Mouse (Mus musculus) brain, embryonic 14.5 days (tissue): Measurements from ENCODE around the gene Nudt19. TPM values are rescaled to one million over a fixed set of nuclear protein-coding genes. Genes with fewer than 3 reads are reported as not detected.
A peak's percentile ranks its signal among the peaks of the same experiment; 100 is the strongest.
"Not testable (repeated sequence)": the region's sequence is repeated elsewhere in the genome, so short reads cannot be mapped to it uniquely, and the experiment has no call there.

Experiments
- DNase-seq: peaks from one replicate; pipeline ENCODE4 v3.0.0-alpha.2; 2011; ENCODE audit warnings: low read depth
- CTCF ChIP-seq: fragments of 200-500 bp; IDR thresholded peaks from 2 replicates; pipeline ENCODE4 v1.5.1; 2012; ENCODE audit warnings: inconsistent platforms, mild to moderate bottlenecking, moderate library complexity, borderline replicate concordance; ENCODE audit not compliant: insufficient read depth, insufficient read length; ENCODE audit errors: extremely low read depth
- POLR2A ChIP-seq: fragments of 200-500 bp; IDR thresholded peaks from 2 replicates; pipeline ENCODE4 v1.6.1; 2012; ENCODE audit warnings: mild to moderate bottlenecking, inconsistent platforms, borderline replicate concordance; ENCODE audit not compliant: poor library complexity, insufficient read depth, insufficient read length, severe bottlenecking; ENCODE audit errors: extremely low read depth
- polyA plus RNA-seq: library from polyadenylated mRNA; depleted of rRNA; stranded (reverse); fragments of >200 nt; gene quantifications from 2 replicates; pipeline ENCODE4 v1.2.3, GENCODE M21; 2012

Gene Nudt19
- polyA plus RNA-seq, 1 experiment, result 46.1 TPM

- no peak for DNase-seq
- no peak for TF ChIP-seq CTCF
- no peak for TF ChIP-seq POLR2A
These were observed 3.7 kb upstream of the Nudt19 start for GRCm38 (mm10) chr7:35559838-35560237.

- TF ChIP-seq CTCF (no peak), POLR2A (no peak)
- DNase-seq, result no peak
These were observed 2.6 kb upstream of the Nudt19 start for GRCm38 (mm10) chr7:35558681-35559080.

GRCm38 (mm10) chr7:35557577-35557976, 1.5 kb upstream of the Nudt19 start:
- no peak for TF ChIP-seq CTCF
- TF ChIP-seq POLR2A, result no peak
- no peak for DNase-seq

GRCm38 (mm10) chr7:35556905-35557304, 801 bp upstream of the Nudt19 start:
- TF ChIP-seq CTCF (no peak), POLR2A (no peak)
- DNase-seq, result no peak

GRCm38 (mm10) chr7:35555224-35556204, 590 bp downstream of the Nudt19 start:
- peak; percentile 97 for DNase-seq
- peak; percentile 82 for TF ChIP-seq POLR2A
- no peak for TF ChIP-seq CTCF

- no peak for TF ChIP-seq POLR2A
- TF ChIP-seq CTCF, result no peak
- DNase-seq, result peak; percentile 71
These were observed 1.4 kb downstream of the Nudt19 start for GRCm38 (mm10) chr7:35554605-35555175.

- peak; percentile 57 for DNase-seq
- TF ChIP-seq CTCF, result no peak
- TF ChIP-seq POLR2A, result no peak
These were observed 2.1 kb downstream of the Nudt19 start for GRCm38 (mm10) chr7:35553751-35554604.

- peak; percentile 79 for DNase-seq
- TF ChIP-seq CTCF, result peak; percentile 83; the same call in 1 of the 2 replicates
- TF ChIP-seq POLR2A, result no peak
These were observed 10.2 kb downstream of the Nudt19 start for GRCm38 (mm10) chr7:35545881-35546280.

- DNase-seq, result no peak
- TF ChIP-seq POLR2A, result no peak
- peak; percentile 14; the same call in 1 of the 2 replicates for TF ChIP-seq CTCF
These were observed 18.5 kb downstream of the Nudt19 start, which contains the start of gene Tdrd12 for GRCm38 (mm10) chr7:35537562-35537961. Gene Tdrd12 (minus strand): TSS chr7:35537745.

- no peak for DNase-seq
- TF ChIP-seq POLR2A, result no peak
- TF ChIP-seq CTCF, result no peak
These were observed 20.2 kb downstream of the Nudt19 start for GRCm38 (mm10) chr7:35535750-35536512.

- DNase-seq, result not testable (repeated sequence)
These were observed 25.6 kb downstream of the Nudt19 start for GRCm38 (mm10) chr7:35530544-35530943.
